Mouse (Mus musculus) hindbrain, postnatal 0 days (tissue): ENCODE measurements around the gene Eid2. TPM values are rescaled to one million over a fixed set of nuclear protein-coding genes. Genes with fewer than 3 reads are reported as not detected.
"Not testable (repeated sequence)": the region's sequence is repeated elsewhere in the genome, so short reads cannot be mapped to it uniquely, and the experiment has no call there.

Experiments
- ATAC-seq: fragments of 200-750 bp; cut with Nextera tagmentation; 2 replicates; pipeline ENCODE4 v1.8.0; 2017; ENCODE audit warnings: mild to moderate bottlenecking, moderate TSS enrichment, moderate library complexity
- DNase-seq: peaks from one replicate; pipeline ENCODE4 v3.0.0-alpha.2; 2015; ENCODE audit warnings: low spot score
- H3K27ac ChIP-seq: fragments of 300-500 bp; sonication (generic); 2 replicates; pipeline ENCODE4 v1.5.1; 2014; ENCODE audit warnings: mild to moderate bottlenecking
- H3K27me3 ChIP-seq: fragments of 300-500 bp; sonication (generic); 2 replicates; pipeline ENCODE4 v1.6.1; 2014; ENCODE audit warnings: low read length, mixed read lengths; ENCODE audit not compliant: insufficient read depth
- H3K36me3 ChIP-seq: fragments of 300-500 bp; sonication (generic); 2 replicates; pipeline ENCODE4 v1.6.1; 2014; ENCODE audit warnings: low read length, mixed read lengths; ENCODE audit not compliant: insufficient read depth
- H3K4me1 ChIP-seq: fragments of 300-500 bp; sonication (generic); 2 replicates; pipeline ENCODE4 v1.6.1; 2014; ENCODE audit warnings: antibody characterized with exemption, low read length, mixed read lengths; ENCODE audit not compliant: insufficient read depth
- H3K4me2 ChIP-seq: fragments of 300-500 bp; sonication (generic); 2 replicates; pipeline ENCODE4 v1.6.1; 2014; ENCODE audit warnings: low read depth, mild to moderate bottlenecking, low read length, moderate library complexity, mixed read lengths
- H3K4me3 ChIP-seq: fragments of 300-500 bp; sonication (generic); 2 replicates; pipeline ENCODE4 v1.5.1; 2014; ENCODE audit warnings: low read length
- H3K9ac ChIP-seq: fragments of 300-500 bp; sonication (generic); replicated peaks from 2 replicates; pipeline ENCODE4 v1.6.1; 2014; ENCODE audit warnings: mild to moderate bottlenecking, low read length, moderate library complexity, mixed read lengths
- H3K9me3 ChIP-seq: fragments of 300-500 bp; sonication (generic); 2 replicates; pipeline ENCODE4 v1.6.1; 2016; ENCODE audit warnings: low read length, mixed read lengths
- CTCF ChIP-seq: IDR thresholded peaks from 2 replicates; pipeline ENCODE4 v1.5.1; 2016; ENCODE audit warnings: antibody characterized with exemption, control low read depth, low read depth
- WGBS: fragments of 180-500 bp; shearing (Covaris S2); extraction: QIAGEN DNeasy Blood & Tissue Kit; methylation state at CpG from one replicate; pipeline ENCODE4 v1.1.7; 2014; 5-methylcytosine and 5-hydroxymethylcytosine counted together
- polyA plus RNA-seq: library from polyadenylated mRNA; unstranded; fragments of >200 nt; fragmentation: Nextera tagmentation; extraction: Ambion mirVana; gene quantifications from 2 replicates; pipeline ENCODE4 v1.2.1, GENCODE M21; 2015
- total RNA-seq: library from RNA; depleted of rRNA; stranded (reverse); fragments of >200 nt; gene quantifications from 2 replicates; pipeline ENCODE4 v1.2.3, GENCODE M21; 2014; rRNA removed

The Eid2 gene
- total RNA-seq, result 48.4 and 70.7 TPM in 2 replicates
- 21.0 and 22.3 TPM in 2 replicates for polyA plus RNA-seq

DNA sequence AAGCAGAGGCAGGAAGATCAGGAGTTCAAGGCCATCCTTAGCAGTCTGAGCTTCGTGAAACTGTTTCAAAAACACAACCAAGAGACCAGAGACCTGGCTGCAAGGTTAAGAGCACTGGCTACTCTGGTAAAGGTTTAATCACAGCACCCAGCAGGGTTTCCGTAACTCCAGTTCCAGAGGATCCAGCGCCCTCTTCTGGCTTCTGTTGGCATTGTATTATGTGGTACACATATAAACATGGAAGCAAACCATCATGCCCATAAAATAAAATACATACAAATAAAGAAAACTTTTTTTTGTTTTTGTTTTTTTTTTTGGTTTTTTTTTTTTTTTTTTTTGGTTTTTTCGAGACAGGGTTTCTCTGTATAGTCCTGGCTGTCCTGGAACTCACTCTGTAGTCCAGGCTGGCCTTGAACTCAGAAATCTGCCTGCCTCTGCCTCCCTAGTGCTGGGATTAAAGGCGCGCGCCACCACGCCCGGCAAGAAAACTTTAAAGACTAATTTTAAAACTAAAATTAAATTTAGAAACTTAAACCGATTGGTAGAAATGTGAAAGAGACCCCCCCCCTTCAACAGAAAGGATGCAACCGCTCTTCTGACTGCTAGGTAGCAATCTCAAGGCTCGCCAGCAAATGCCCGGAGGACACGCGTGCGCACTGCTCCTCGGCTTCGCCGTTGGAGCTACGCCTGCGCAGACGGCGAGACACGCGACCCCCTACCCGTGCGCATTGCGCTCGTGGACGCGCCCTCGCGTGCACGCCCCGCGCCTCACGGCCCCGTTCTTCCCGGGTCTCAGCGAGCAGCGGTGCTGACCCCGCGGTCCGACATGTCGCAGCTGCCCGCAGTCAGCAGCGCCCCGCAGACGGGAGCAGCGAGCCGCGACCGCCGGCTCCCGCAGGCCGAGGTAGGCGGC, at the start of gene Eid2:
Gene Eid2, plus strand, starts transcription at position 753 of the 913 bp plus-strand sequence.
- Histone ChIP-seq H3K27me3 (no peaks in the 10 kb centered on the region), H3K4me2 (peak within 1 kb of the TSS; percentile 80), H3K27ac (peak within 1 kb of the TSS; percentile 95), H3K9ac (peak within 1 kb of the TSS; percentile 99), H3K36me3 (no peaks in the 10 kb centered on the region), H3K4me3 (peak within 1 kb of the TSS; percentile 92), H3K4me1 (no peaks in the 10 kb centered on the region), H3K9me3 (no peaks in the 10 kb centered on the region)
- ATAC-seq (peak; percentile 94), DNase-seq (peak; percentile 98)
- 9% methylated on average over 54 of the region's 57 CpGs for WGBS
- 0 out of 2 replicates have a peak, but pooled peaks have one; percentile 13 for TF ChIP-seq CTCF

DNA sequence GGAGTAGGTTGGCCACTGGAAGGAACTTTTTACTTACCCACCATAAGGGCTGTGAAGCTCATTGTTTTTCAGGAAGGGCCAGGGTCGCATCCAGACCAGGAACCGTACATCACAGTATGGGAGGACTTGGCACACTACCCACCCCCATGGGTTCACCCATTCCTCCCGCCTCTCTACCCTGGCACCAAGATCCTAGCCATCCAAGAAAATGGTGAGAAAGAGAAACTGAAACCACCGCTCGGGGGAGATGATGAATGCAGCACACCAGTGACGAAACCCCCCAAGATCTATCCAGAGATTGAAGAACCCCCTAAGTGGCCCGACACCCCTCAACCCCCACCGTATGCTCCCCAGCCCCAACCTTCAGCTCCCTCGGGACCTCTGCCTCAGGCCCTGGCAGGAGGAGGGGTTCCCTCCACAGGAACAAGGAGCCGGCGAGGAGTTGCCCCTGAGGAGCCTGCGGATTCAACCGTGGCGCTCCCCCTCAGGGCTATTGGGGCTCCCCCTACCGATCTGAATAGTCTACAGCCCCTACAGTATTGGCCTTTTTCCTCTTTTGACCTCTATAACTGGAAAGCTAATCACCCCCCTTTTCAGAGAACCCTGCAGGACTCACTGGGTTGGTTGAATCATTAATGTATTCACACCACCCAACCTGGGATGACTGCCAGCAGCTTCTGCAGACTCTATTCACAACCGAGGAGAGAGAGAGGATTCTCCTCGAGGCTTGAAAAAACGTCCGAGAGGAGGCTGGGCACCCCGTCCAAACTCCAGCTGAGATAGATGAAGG, 48.5 kb upstream of the Eid2 start:
- H3K36me3 ChIP-seq, ATAC-seq, H3K4me1 ChIP-seq, H3K27me3 ChIP-seq, H3K27ac ChIP-seq, H3K9me3 ChIP-seq, H3K4me3 ChIP-seq, H3K9ac ChIP-seq: not testable (repeated sequence)
- WGBS, result 60% methylated on average over 20 of the region's 20 CpGs
- peak; percentile 82 for DNase-seq
- 0 out of 2 replicates have a peak, but pooled peaks have one; percentile 6 for TF ChIP-seq CTCF
- H3K4me2 ChIP-seq, result peak overlapping the region; percentile 27; the same call in 1 of the 2 replicates

- not testable (repeated sequence) for DNase-seq, H3K27ac ChIP-seq, H3K9me3 ChIP-seq, H3K4me2 ChIP-seq, H3K27me3 ChIP-seq, ATAC-seq, H3K9ac ChIP-seq, H3K36me3 ChIP-seq, H3K4me1 ChIP-seq, H3K4me3 ChIP-seq
- WGBS, result 87% methylated on average over 4 of the region's 4 CpGs
Measured at GRCm38 (mm10) chr7:28226836-28227235, 40.8 kb upstream of the Eid2 start.

DNA sequence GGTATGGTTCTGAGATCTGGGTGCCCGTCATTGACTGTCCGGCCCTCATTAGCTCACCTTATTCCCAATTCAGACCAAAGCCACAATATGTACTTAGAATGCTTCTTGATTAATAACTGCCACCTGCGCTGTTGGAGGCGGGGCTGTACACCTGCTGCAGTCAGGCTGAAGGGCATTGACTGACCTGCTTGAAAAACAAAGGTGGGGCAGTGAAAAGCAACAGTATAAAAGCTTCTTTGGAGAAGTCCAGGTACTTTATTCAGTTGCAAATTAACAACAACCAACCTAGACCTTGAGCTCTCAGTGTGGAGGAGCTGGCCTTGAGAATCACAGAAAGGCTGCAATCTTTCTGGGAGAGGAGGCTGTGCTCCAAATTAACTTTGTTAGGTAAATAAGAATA, 40.3 kb upstream of the Eid2 start:
- ATAC-seq, H3K4me3 ChIP-seq, H3K4me2 ChIP-seq, H3K27me3 ChIP-seq, DNase-seq, H3K4me1 ChIP-seq, H3K9ac ChIP-seq, H3K9me3 ChIP-seq, H3K27ac ChIP-seq, H3K36me3 ChIP-seq: not testable (repeated sequence)
- WGBS, result 95% methylated on average over 4 of the region's 4 CpGs

DNA sequence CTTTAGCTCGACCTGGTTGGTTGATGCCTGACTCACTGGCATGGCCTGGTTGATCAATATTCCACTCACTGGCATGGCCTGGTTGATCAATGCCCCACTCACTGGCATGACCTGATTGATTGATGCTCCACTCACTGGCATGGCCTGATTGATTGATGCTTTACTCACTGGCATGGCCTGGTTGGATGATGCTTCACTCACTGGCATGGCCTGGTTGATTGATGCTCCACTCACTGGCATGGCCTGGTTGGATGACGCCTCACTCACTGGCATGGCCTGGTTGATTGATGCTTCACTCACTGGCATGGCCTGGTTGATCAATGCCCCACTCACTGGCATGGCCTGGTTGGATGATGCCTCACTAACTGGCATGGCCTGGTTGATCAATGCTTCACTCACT, 23.7 kb upstream of the Eid2 start:
- not testable (repeated sequence) for H3K27ac ChIP-seq, H3K4me2 ChIP-seq, H3K4me1 ChIP-seq, H3K36me3 ChIP-seq, ATAC-seq, DNase-seq, H3K9me3 ChIP-seq, H3K27me3 ChIP-seq, H3K9ac ChIP-seq, H3K4me3 ChIP-seq
- 69% methylated on average over 2 of the region's 2 CpGs for WGBS

GRCm38 (mm10) chr7:28248957-28249356, 18.7 kb upstream of the Eid2 start:
- TF ChIP-seq CTCF, result no peak
- H3K4me3 ChIP-seq, result no peak overlapping the region
- WGBS, result 91% methylated on average over 3 of the region's 3 CpGs
- no peaks in the 10 kb centered on the region for H3K36me3 ChIP-seq
- ATAC-seq, result no peak
- H3K27me3 ChIP-seq, result no peaks in the 10 kb centered on the region
- no peaks in the 10 kb centered on the region for H3K4me1 ChIP-seq
- no peak overlapping the region for H3K27ac ChIP-seq
- no peak overlapping the region for H3K9ac ChIP-seq
- H3K4me2 ChIP-seq, result no peak overlapping the region
- DNase-seq, result no peak
- H3K9me3 ChIP-seq, result no peaks in the 10 kb centered on the region
